Mouse (Mus musculus): ENCODE measurements around the gene Mgat2. TPM values are rescaled to one million over a fixed set of nuclear protein-coding genes. Genes with fewer than 3 reads are reported as not detected.

The Mgat2 gene
- polyA plus RNA-seq, 1 experiment from 2014 or later, result 34.5 TPM

DNA sequence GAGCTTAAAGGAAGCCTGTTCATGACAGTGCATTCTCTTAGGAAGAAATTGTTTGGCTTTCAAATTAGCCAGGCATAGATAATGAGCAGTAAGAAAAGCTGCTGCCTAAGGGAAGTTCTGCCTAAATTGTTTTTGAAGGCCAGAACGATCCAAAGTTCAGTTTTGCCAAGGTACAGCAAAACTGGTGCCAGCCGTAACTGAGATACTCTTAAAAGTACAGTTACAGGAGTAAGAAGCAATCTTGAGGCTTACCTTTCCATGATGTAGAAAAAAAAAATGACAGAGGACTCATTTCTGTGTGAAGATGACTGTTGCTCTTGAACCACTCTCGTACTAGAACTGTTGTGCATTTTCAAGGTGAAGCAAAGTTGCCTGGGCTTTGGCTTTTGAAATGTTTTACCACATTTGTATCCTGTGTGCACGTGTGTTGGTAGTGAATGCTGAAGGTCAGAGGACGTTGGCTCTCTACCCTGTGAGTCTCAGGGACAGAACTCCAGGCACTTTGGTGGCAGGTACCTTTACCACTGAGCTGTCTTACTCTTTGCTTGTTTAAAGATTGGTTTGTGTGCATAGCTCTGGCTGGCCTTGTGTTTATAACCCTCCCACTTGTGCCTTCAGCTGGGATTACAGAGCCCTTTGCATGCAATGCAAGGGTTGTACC is 3.0 kb downstream of the Mgat2 start:
- DNase-seq (ENCODE audit: low spot score, missing footprints) (peak; percentile 82), ATAC-seq (ENCODE audit: low FRiP score) (no peak)
- Histone ChIP-seq H3K9me3 (ENCODE audit: control insufficient read depth, low read length) (no peaks in the 10 kb centered on the region), H3K36me3 (ENCODE audit: control insufficient read depth, insufficient read depth, low read length) (peaks cover 12% of the 10 kb centered on the region; the same call in 1 of the 2 replicates), H3K4me3 (ENCODE audit: low read depth, low read length) (no peak overlapping the region), H3K27me3 (ENCODE audit: control insufficient read depth, insufficient read depth, low read length) (no peaks in the 10 kb centered on the region), H3K9ac (ENCODE audit: low read length) (no peak overlapping the region), H3K4me1 (ENCODE audit: control insufficient read depth, insufficient read depth, low read length) (peaks cover 16% of the 10 kb centered on the region), H3K27ac (ENCODE audit: low read depth, low read length) (no peak overlapping the region), H3K4me2 (no peak overlapping the region)
- 75% methylated on average over 5 of the region's 5 CpGs for WGBS

DNA sequence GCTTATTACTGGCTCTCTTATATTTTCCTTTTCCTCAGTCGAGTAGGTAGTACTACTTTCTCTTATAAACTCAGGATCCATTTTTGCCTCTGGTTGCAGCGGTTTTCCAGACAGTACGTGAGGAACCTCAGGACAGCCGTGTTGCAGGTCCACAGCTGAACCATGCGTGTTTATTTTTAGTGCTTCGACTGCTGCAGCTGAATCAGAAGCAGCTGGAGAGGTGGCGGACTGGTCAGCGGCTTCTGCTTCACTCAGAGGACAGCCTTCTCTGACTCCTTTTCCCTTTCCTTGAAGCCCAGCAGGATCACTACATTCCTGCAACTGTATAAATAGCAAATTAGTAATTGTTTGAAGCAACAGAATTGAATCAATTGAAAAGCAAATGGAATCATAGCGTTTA is 6.1 kb downstream of the Mgat2 start:
- H3K9ac ChIP-seq (ENCODE audit: low read length), result no peak overlapping the region
- 0 out of 2 replicates have a peak, but pooled peaks cover 10% of the 10 kb centered on the region for H3K36me3 ChIP-seq (ENCODE audit: control insufficient read depth, insufficient read depth, low read length)
- no peak overlapping the region for H3K4me2 ChIP-seq
- no peak overlapping the region for H3K27ac ChIP-seq (ENCODE audit: low read depth, low read length)
- H3K9me3 ChIP-seq (ENCODE audit: control insufficient read depth, low read length), result no peaks in the 10 kb centered on the region
- H3K4me1 ChIP-seq (ENCODE audit: control insufficient read depth, insufficient read depth, low read length), result peaks cover 10% of the 10 kb centered on the region
- ATAC-seq (ENCODE audit: low FRiP score) (no peak), DNase-seq (ENCODE audit: low spot score, missing footprints) (peak; percentile 37)
- no peaks in the 10 kb centered on the region for H3K27me3 ChIP-seq (ENCODE audit: control insufficient read depth, insufficient read depth, low read length)
- H3K4me3 ChIP-seq (ENCODE audit: low read depth, low read length), result no peak overlapping the region
- WGBS, result 87% methylated on average over 9 of the region's 9 CpGs

DNA sequence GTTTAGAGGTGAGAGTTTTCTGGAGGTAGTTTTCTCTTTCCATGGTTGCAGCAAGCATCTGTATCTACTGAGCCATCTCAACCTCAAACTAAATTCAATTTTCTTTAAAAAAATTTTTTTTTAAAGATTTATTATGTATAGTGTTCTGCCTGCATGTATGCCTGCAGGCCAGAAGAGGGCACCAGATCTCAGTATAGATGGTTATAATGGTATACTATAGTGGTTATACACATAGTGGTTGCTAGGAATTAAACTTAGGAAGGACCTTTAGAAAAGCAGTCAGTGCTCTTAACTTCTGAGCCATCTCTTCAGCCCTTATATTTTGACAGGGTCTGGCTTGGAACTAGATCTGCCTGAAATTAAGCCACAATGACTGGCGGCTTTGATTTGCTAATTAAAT is 6.6 kb downstream of the Mgat2 start:
- Histone ChIP-seq H3K27ac (ENCODE audit: low read depth, low read length) (no peak overlapping the region), H3K4me2 (no peak overlapping the region), H3K4me1 (ENCODE audit: control insufficient read depth, insufficient read depth, low read length) (peaks cover 5% of the 10 kb centered on the region; the same call in 1 of the 2 replicates), H3K36me3 (ENCODE audit: control insufficient read depth, insufficient read depth, low read length) (0 out of 2 replicates have a peak, but pooled peaks cover 10% of the 10 kb centered on the region), H3K27me3 (ENCODE audit: control insufficient read depth, insufficient read depth, low read length) (no peaks in the 10 kb centered on the region), H3K4me3 (ENCODE audit: low read depth, low read length) (no peak overlapping the region), H3K9me3 (ENCODE audit: control insufficient read depth, low read length) (no peaks in the 10 kb centered on the region), H3K9ac (ENCODE audit: low read length) (no peak overlapping the region)
- WGBS, result 97% methylated on average over 1 of the region's 1 CpGs
- no peak for ATAC-seq (ENCODE audit: low FRiP score)
- peak; percentile 83 for DNase-seq (ENCODE audit: low spot score, missing footprints)

- Histone ChIP-seq H3K36me3 (ENCODE audit: control insufficient read depth, insufficient read depth, low read length) (0 out of 2 replicates have a peak, but pooled peaks cover 10% of the 10 kb centered on the region), H3K4me1 (ENCODE audit: control insufficient read depth, insufficient read depth, low read length) (peaks cover 8% of the 10 kb centered on the region; the same call in 1 of the 2 replicates), H3K9me3 (ENCODE audit: control insufficient read depth, low read length) (no peaks in the 10 kb centered on the region), H3K9ac (ENCODE audit: low read length) (no peak overlapping the region), H3K4me3 (ENCODE audit: low read depth, low read length) (no peak overlapping the region), H3K27ac (ENCODE audit: low read depth, low read length) (no peak overlapping the region), H3K4me2 (no peak overlapping the region), H3K27me3 (ENCODE audit: control insufficient read depth, insufficient read depth, low read length) (no peaks in the 10 kb centered on the region)
- WGBS, result 91% methylated on average over 5 of the region's 5 CpGs
- DNase-seq (ENCODE audit: low spot score, missing footprints), result peak; percentile 69
- no peak for ATAC-seq (ENCODE audit: low FRiP score)
Measured at GRCm38 (mm10) chr12:69191396-69191795, 7.4 kb downstream of the Mgat2 start.

- no peak overlapping the region for H3K4me2 ChIP-seq
- ATAC-seq (ENCODE audit: low FRiP score), result no peak
- H3K4me1 ChIP-seq (ENCODE audit: control insufficient read depth, insufficient read depth, low read length), result peaks cover 4% of the 10 kb centered on the region; the same call in 1 of the 2 replicates
- 94% methylated on average over 2 of the region's 2 CpGs for WGBS
- no peak for DNase-seq (ENCODE audit: low spot score, missing footprints)
- H3K27me3 ChIP-seq (ENCODE audit: control insufficient read depth, insufficient read depth, low read length), result no peaks in the 10 kb centered on the region
- H3K36me3 ChIP-seq (ENCODE audit: control insufficient read depth, insufficient read depth, low read length), result 0 out of 2 replicates have a peak, but pooled peaks cover 10% of the 10 kb centered on the region
- H3K27ac ChIP-seq (ENCODE audit: low read depth, low read length), result no peak overlapping the region
- H3K4me3 ChIP-seq (ENCODE audit: low read depth, low read length), result no peak overlapping the region
- H3K9me3 ChIP-seq (ENCODE audit: control insufficient read depth, low read length), result no peaks in the 10 kb centered on the region
- H3K9ac ChIP-seq (ENCODE audit: low read length), result no peak overlapping the region
Measured at GRCm38 (mm10) chr12:69192637-69193036, 8.7 kb downstream of the Mgat2 start.

DNA sequence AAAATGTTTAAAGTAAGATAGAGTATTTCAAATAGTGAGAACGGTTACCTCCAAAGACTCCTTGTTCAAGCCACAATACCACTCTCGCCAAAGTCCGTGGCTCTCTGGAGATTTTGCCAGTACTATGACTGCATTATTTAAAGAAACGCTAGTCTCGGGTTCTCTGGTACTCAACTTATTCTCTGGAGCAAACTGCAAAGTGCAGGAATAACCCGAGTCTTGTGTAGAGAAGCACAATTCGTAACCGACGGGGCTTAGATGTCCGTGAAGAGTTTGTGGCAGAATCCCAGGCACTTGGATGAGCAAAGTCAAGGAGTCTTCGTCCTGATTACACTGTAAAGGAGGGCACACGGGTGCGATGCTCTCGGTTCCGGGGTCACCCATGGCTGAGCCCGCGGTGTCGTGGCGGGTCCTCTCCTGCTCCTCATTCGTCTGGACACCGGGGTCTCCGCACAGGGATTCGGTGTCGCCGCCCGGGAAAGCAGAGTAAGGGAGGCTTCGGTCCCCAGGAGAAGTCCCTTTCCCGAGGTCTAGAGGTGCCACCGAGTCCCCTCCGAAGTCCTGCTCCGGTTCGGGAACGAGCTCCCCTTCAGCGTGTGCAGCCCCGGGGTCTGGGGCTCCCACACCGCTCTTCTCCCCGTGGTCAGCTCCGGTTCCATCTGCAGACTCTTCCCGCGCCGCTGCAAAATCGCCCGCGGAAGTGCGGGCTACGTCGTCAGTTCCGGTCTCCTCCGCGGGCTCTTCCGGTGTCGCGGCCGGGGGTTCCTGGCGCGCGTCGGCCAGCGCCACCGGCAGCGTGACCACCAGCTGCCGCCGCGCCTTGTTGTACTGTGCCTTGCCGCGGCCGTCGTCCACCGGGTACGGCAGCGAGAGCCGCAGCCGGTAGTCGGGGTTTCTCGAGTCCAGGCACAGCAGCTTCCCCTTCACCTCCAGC is 12.8 kb downstream of the Mgat2 start, which contains the start of gene Gm49383:
Gm49383 (minus strand) TSS at position 661 of the 934 bp plus-strand sequence.
- ATAC-seq (ENCODE audit: low FRiP score) (peak; percentile 88), DNase-seq (ENCODE audit: low spot score, missing footprints) (peak; percentile 98)
- peak within 1 kb of the TSS; percentile 98 for H3K4me2 ChIP-seq
- H3K27me3 ChIP-seq (ENCODE audit: control insufficient read depth, insufficient read depth, low read length), result no peaks in the 10 kb centered on the region
- H3K36me3 ChIP-seq (ENCODE audit: control insufficient read depth, insufficient read depth, low read length), result peaks cover 6% of the 10 kb centered on the region; the same call in 1 of the 2 replicates
- peak within 1 kb of the TSS; percentile 89 for H3K9ac ChIP-seq (ENCODE audit: low read length)
- peak within 1 kb of the TSS; percentile 79 for H3K27ac ChIP-seq (ENCODE audit: low read depth, low read length)
- no peaks in the 10 kb centered on the region for H3K9me3 ChIP-seq (ENCODE audit: control insufficient read depth, low read length)
- under 1% methylated on average over 75 of the region's 75 CpGs for WGBS
- peak within 1 kb of the TSS; percentile 93 for H3K4me3 ChIP-seq (ENCODE audit: low read depth, low read length)
- peaks cover 15% of the 10 kb centered on the region for H3K4me1 ChIP-seq (ENCODE audit: control insufficient read depth, insufficient read depth, low read length)

GRCm38 (mm10) chr12:69197378-69198163 is 13.6 kb downstream of the Mgat2 start:
- Histone ChIP-seq H3K27me3 (ENCODE audit: control insufficient read depth, insufficient read depth, low read length) (no peaks in the 10 kb centered on the region), H3K4me3 (ENCODE audit: low read depth, low read length) (peak overlapping the region; percentile 93), H3K9ac (ENCODE audit: low read length) (peak overlapping the region; percentile 89), H3K4me2 (peak overlapping the region; percentile 98), H3K27ac (ENCODE audit: low read depth, low read length) (peak overlapping the region; percentile 79), H3K9me3 (ENCODE audit: control insufficient read depth, low read length) (no peaks in the 10 kb centered on the region), H3K36me3 (ENCODE audit: control insufficient read depth, insufficient read depth, low read length) (peaks cover 6% of the 10 kb centered on the region; the same call in 1 of the 2 replicates), H3K4me1 (ENCODE audit: control insufficient read depth, insufficient read depth, low read length) (peaks cover 15% of the 10 kb centered on the region)
- DNase-seq (ENCODE audit: low spot score, missing footprints) (peak; percentile 97), ATAC-seq (ENCODE audit: low FRiP score) (peak; percentile 80)
- WGBS, result under 1% methylated on average over 94 of the region's 94 CpGs

DNA sequence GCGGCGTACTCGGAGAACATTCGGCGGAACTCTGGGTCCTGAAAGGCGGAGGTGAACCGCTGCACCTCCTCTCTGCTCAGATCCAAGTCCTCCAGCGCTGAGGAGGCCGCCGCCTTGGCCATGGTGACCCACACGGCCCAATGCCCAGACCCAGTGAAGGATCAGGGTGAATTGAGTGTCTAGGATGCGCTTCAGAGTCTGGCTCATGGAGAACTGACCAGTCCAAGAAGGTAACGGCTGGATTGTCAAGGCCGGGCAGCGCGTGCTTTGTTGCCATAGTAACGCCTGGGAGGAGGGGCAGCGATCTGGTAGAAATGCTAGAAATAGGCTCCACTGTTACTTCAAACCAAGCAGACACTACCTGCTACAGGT is 14.2 kb downstream of the Mgat2 start, which contains the start of gene Dnaaf2:
Dnaaf2 (minus strand) TSS at position 266 of the 372 bp plus-strand sequence.
- 1% methylated on average over 18 of the region's 18 CpGs for WGBS

More for the DNA sequence above, 14.2 kb downstream of the Mgat2 start, which contains the start of gene Dnaaf2:
- Histone ChIP-seq H3K9ac (ENCODE audit: low read length) (peak within 1 kb of the TSS; percentile 89), H3K4me3 (ENCODE audit: low read depth, low read length) (peak within 1 kb of the TSS; percentile 93), H3K4me1 (ENCODE audit: control insufficient read depth, insufficient read depth, low read length) (peaks cover 15% of the 10 kb centered on the region), H3K36me3 (ENCODE audit: control insufficient read depth, insufficient read depth, low read length) (peaks cover 6% of the 10 kb centered on the region; the same call in 1 of the 2 replicates), H3K4me2 (peak within 1 kb of the TSS; percentile 98), H3K9me3 (ENCODE audit: control insufficient read depth, low read length) (no peaks in the 10 kb centered on the region), H3K27me3 (ENCODE audit: control insufficient read depth, insufficient read depth, low read length) (no peaks in the 10 kb centered on the region), H3K27ac (ENCODE audit: low read depth, low read length) (peak within 1 kb of the TSS; percentile 79)
- peak; percentile 67 for ATAC-seq (ENCODE audit: low FRiP score)
- peak; percentile 97 for DNase-seq (ENCODE audit: low spot score, missing footprints)

Data from midbrain, embryonic 11.5 days (tissue).